Mouse (Mus musculus): ENCODE data around the gene Top2a.
A peak's percentile ranks its signal among the peaks of the same experiment; 100 is the strongest.

The Top2a gene

DNA sequence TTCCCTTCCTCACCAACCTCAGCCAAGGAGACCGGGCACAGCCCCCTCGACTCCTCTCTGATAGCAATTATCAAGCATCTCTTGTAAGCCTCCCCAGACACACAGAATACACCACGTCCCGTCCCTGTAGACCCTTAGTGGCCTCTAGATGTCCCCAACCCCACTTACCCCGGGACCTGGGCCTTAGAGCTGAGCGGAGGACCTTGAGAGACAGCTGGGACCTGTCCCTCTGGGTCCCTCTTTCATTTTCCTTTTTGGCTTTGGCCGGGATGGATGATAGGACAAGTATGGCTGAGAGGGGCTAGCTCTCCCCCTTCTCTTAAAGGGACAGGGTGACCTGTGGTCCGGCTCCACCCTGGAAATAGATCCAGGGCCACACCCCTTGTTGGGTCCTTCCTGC is 40.4 kb downstream of the Top2a start:
- DNase-seq (ENCODE audit: low spot score in 2 of 2) = no peak

DNA sequence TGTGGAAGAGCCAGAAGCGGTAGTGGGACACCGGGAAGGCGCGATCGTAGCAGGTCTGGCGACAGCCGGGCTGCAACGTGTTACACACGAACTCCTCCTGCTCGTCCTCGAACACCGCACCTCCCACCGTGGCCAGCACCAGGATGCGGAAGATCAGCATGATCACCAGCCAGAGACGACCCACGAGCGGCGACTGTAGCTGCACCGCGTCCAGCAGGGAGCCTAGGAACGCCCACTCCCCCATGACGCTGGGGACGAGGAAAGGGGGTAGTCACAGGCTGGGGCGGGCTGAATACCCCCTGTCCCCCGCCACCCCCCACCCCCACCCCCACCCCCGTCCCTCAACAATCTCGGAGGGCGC is 41.2 kb downstream of the Top2a start, which contains the start of gene Gjd3:
Gene Gjd3 (minus strand): TSS at position 244 of the 361 bp plus-strand sequence.
- no peak for DNase-seq (ENCODE audit: low spot score in 2 of 2)

GRCm38 (mm10) chr11:98981997-98982772 is 41.8 kb downstream of the Top2a start:
- DNase-seq (ENCODE audit: low spot score in 2 of 2) = no peak

- DNase-seq (ENCODE audit: low spot score in 2 of 2) = no peak
Observed at GRCm38 (mm10) chr11:98981289-98981996, 42.5 kb downstream of the Top2a start.

DNA sequence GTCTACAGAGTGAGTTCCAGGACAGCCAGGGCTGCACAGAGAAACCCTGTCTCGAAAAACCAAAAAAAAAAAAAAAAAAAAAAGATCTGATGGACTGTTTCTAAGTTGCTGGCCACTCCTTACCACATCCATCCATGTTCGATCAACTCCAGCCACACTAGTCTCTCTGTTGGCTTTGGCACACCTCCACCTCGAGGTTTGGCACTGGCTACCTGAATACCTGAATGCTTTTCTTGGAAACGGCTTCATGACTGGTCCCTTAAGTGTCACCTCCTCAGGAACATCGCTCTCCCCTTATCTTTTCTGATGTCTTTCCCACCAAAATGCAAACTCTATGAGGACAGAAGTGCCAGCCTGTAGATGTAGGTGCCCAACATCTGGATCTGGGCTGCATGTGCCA is 44.6 kb downstream of the Top2a start:
- DNase-seq (ENCODE audit: low spot score in 2 of 2) = no peak

- no peak for DNase-seq (ENCODE audit: low spot score in 2 of 2)
Observed at GRCm38 (mm10) chr11:98978526-98979148, 45.4 kb downstream of the Top2a start.

DNA sequence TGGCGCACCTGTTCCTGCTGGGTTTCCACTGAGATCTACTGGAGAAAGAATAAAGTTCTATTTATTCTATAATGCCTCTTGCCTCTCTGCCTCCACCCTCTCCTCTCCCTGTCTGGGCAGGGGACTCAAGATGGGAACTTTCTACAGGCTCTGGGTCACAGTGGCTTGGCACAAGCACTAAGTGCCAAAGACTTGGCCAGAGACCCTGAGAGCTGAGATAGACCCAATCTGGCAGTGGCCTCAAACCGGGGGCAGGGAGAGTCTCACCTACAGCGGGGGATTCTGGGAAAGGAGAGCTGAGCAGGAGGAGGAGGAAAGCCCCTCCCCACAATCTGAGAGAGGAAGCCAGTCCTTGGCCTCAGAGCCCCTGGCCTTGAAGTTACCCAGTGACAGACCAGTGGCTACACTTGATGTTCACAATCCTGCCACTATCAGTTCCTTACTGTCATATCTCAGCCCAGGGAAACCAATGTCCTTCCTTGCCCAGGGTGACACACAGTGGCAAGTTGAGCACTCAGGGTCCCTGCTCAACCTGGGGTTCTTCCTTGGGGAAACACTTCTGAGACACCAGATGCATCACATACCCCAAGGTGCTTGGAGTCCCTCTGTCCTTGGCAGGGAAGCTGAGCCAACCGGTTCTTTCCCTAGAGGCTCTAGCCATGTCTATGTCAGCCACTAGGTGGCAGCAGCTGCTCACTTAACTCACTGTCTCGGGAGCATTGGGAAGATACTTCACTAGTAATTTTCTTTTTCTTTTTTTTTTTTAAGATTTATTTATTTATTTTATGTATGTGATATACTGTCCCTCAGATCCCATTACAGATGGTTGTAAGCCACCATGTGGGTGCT is 48.9 kb downstream of the Top2a start:
- DNase-seq (ENCODE audit: low spot score in 2 of 2) = peak in 1 of 2 experiments; percentile 66

- DNase-seq (ENCODE audit: low spot score in 2 of 2) = no peak
Observed at GRCm38 (mm10) chr11:98974213-98974612, 49.8 kb downstream of the Top2a start.

DNA sequence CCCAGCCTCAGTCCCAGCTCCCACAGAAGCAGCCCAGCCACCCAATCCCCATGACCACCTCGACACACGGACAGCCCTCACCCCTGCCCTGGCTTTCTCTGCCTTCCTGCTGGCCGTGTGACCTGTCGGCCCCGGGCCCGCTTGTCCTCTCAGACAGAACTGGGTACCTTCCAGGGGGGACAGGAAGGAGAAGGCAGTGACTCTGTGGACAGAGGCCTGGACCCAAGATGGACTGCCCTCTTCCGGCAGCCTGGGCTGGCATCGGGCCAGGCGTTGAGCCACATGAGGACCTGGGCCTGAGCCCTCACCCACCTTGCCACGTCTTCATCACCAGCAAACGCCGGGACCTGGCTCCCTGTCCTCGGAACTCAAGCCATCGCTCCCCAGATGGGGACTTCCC is 50.4 kb downstream of the Top2a start:
- DNase-seq (ENCODE audit: low spot score in 2 of 2) = no peak

- DNase-seq (ENCODE audit: low spot score in 2 of 2) = no peak
Observed at GRCm38 (mm10) chr11:98972801-98973360, 51.1 kb downstream of the Top2a start.

DNA sequence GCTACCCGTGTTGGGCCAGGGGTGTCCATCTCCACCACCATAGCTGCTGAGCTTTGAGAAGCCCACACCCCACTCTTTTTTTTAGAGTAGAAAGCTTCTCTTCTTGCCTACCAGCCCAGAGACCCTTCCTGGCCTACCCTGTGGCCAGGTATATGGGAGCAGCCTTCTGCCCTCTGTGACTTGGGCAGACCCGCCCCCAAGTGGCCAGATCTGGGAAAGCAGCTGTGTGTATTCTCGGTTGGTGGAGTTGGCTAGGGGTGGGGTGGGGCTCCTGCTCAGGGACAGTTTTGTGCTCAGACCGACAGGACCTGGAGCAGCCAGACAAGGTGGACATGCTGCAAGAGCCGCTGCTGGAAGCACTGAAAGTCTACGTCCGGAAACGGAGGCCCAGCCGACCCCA is 51.8 kb downstream of the Top2a start:
- peak; percentile 77 to 80 for DNase-seq (ENCODE audit: low spot score in 2 of 2)

DNA sequence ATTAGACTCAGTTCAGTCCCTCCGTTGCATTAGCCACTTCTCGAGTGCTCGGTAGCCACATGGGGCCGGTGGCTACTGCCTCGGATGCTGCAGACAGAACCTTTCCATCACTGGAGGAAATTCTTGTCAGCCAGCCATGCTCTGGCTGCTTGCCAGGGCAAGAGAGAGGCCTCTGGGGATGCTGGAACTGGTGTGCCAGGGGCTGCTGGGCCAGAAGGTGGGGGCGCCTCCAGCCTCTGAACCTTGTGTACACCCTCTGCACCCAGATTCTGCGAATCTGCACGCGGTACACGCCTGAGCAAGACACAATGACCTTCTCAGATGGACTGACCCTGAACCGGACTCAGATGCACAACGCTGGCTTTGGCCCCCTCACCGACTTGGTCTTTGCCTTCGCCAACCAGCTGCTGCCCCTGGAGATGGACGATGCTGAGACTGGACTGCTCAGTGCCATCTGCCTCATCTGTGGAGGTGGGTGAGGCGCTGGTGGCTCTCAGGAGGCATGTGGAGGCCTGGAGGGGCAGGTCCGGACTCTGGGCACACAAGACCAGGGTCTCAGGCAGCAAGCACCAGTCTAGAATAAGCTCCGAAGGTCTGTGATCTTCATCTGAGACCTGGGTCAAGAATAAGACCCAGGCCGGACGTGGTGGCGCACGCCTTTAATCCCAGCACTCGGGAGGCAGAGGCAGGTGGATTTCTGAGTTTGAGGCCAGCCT is 52.5 kb downstream of the Top2a start:
- no peak for DNase-seq (ENCODE audit: low spot score in 2 of 2)

DNA sequence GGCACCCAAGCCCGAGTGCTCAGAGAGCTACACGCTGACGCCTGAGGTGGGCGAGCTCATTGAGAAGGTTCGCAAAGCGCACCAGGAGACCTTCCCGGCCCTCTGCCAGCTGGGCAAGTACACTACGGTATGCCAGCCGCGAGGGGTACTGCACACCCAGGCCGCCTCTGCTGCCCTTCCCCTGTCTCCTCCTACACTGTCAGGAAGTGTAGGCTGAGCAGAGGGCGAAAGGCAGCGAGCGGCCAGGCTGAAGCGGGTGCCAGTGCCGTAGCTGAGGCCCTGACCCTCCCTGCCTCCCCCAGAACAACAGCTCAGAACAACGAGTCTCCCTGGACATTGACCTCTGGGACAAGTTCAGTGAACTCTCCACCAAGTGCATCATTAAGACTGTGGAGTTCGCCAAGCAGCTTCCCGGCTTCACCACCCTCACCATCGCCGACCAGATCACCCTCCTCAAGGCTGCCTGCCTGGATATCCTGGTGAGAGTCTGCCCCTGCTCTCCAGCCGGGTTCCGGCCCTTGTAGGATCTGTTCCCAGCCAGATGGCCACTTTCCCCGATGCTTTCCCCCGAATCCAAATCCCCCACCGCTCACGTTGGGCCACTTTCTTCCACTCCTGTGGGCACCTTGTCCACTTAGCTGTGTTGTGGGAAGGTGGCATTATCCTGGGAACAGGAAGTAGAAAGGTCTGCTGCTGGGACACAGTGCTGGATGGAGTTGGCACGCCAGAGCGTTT is 53.6 kb downstream of the Top2a start:
- DNase-seq (ENCODE audit: low spot score in 2 of 2) = no peak

DNA sequence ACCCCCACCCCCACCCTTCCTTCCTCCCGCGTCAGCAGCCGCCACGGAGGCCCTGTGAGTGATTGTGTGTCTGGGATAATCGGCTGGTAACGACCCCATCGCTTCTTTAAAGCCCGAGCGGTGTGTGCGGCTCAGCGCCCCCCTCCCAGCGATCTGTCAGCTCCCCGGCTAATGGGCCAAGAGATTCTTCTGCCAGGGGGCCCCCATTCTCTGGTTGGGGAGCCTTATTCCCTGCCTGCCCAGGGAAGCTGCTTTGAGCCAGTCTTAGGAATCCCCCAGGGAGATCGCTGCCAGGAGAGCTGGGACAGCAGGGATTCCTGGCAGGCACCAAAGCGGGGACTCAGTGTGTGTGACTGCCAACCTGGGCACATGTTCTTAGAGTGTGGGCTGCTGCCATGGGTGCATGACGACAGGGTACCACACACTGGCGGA is 54.5 kb downstream of the Top2a start:
- no peak for DNase-seq (ENCODE audit: low spot score in 2 of 2)

- no peak for DNase-seq (ENCODE audit: low spot score in 2 of 2)
Observed at GRCm38 (mm10) chr11:98968716-98969495, 55.1 kb downstream of the Top2a start.

GRCm38 (mm10) chr11:98968079-98968478 is 55.9 kb downstream of the Top2a start:
- DNase-seq (ENCODE audit: low spot score in 2 of 2) = no peak

DNA sequence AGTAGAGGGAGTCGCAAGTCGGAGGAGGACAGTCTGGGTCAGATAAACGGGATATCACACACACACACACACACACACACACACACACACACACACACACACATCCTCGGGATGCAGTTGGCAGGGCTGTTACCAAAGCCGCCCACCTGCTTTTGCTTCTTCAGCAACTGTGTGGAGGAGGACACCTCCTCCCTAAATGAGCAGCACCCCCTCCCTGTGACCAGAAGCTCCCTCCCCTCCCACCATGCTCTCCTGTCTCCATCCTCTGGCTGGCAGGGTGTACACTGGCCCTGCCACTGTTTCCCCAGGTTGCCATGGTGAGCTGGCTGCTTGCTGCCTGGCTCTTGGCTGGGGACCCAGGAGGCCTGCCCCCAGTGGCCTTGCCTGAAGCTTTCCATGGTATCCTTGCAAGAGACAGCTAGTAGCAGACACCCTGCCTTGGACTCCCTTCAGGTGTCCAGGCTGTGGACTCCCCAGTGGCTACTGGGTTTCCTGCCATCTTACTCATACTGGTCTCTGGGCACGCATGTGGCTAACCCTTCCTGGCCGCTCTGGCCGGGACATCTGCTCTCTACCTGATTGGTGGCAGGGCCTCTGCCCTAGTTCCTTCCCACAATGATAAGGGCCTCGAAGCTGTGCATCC is 57.4 kb downstream of the Top2a start:
- DNase-seq (ENCODE audit: low spot score in 2 of 2) = no peak

DNA sequence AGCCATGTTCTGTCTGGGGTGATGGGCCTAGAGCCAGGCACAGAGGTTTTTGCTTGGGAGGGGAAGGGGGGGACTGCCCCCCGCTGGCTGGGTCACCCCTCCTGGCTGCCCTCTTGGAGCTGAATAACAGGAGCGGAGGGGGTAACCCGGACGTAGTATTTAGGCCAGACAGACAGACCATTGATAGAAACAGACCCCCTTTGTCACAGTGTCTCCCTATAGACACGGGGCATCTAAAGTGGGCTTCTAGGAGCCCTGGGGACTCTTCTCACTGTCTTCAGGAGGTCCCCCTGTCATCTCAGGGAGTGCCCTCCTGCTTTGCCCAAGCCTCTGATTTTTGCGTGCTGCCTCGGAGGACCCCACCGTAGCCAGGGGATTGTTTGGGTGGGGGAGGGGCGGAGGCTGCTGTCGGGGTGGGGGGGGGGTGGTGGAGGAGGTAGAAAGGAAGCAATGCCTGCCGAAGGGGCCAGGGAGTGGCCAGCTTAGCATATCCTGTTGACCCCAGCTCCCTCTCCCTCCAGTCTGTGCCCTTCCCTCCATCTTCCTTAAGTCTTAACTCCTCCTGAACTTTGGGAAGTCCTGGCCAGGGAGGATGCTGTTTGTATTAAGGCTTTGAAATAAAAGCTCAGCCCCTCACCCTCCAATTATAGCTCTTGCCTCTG is 58.4 kb downstream of the Top2a start:
- no peak for DNase-seq (ENCODE audit: low spot score in 2 of 2)

All from spleen, postnatal 36 days (tissue).